Mouse (Mus musculus) erythroblast, embryonic 14.5 days (primary cell): ENCODE results near the gene Btbd9.

Experiments
- GATA1 ChIP-seq: IDR thresholded peaks from 2 replicates; pipeline ENCODE4 v1.6.1; 2012; ENCODE audit warnings: low read length, inconsistent platforms, mixed read lengths
- TAL1 ChIP-seq: IDR thresholded peaks from 3 replicates; pipeline ENCODE4 v1.6.1; 2012; ENCODE audit warnings: low read length, inconsistent platforms, mixed read lengths

- TF ChIP-seq TAL1 (no peak), GATA1 (no peak)
Observed at GRCm38 (mm10) chr17:30240659-30241058, 335.6 kb downstream of the Btbd9 start.
